Mouse (Mus musculus) mature B cell (primary cell): Measurements from ENCODE around the gene Btg2.

ENCODE experiments used
- in situ Hi-C: fragments of 300-500 bp; cut with MboI; formaldehyde crosslinking; loops from 2 replicates; pipeline ENCODE4 v1.14.3; 2019

The Btg2 gene

DNA sequence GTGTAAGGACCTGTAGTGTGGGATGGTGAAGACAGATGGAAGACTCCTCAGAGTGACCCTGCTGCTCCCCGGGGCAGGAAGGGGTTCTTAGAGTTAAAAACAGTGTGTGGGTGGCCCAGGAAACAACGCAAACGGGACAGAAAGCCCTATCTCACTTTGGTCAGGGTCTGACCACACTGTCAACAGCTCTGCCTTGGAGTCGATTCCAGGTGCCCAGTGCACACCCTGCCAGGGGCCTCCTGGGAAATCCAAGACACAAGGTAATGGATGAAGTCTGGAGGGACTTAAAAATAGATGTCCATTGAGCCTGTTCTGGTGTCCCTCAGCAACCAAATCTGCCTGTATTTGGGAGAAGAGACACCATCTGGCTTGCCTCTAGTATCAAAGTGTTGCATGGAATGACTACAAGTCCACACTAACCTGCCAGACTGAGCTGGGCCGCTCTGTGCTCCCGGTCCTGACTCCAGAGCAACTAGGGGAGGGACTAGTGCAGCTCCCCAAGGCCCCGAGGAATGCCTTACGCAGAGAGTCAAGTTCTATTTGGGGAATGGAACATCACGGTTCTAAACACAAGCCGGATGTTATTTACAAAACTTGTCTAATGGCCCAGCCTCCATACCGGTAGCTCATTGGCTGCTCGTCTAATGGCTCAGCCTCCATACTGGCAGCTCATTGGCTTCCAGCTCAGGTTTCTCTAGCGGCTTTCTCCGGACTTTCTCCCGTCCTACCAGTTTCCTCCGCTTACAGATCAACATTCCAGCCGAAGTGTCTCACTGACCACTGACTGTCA is 20.0 kb upstream of the Btg2 start:
- in situ Hi-C loops: loop anchor here (25.0 kb wide), 1 partner anchor 1062 kb away; the partner anchor contains the start of genes Mdm4 and Pik3c2b

DNA sequence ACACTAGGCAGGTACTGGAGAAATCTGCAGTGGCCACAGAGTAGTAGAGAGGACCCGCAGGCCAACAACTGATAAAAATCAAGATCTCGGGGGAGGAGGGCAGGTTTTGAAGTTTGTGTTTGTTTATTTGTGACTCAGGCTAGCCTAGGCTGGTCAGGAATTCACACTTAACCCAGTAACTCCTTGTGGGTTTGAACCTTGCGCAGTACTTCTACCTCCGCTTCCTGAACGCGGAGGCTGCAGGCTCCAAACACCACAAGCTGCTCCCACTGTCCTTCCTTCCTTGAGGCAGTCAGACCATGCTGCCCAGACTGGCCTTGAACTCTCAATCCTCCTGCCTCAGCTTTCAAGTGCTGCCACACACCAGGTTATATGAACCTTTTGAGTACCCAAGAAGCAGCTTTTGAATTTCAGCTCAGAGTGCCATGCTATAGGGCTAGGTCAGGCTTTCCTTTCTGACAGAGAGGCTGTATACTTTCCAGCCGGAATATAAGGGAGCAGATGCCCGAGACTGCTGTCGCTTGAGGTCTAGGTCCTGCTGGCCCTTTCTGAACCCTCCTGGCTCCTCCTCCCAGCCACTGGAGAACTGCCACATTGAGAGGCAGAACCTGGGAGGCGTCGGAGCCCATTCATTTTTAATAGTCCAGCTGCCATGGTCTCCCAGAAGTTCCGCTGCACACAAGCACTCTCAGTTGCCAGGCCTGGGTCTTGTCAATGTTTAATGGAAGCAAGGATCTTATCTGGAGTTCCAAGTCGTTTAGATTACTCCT is 19.2 kb upstream of the Btg2 start:
- in situ Hi-C loops: loop anchor here (25.0 kb wide), 1 partner anchor 1061 kb away; the partner anchor contains the start of genes Mdm4 and Pik3c2b

DNA sequence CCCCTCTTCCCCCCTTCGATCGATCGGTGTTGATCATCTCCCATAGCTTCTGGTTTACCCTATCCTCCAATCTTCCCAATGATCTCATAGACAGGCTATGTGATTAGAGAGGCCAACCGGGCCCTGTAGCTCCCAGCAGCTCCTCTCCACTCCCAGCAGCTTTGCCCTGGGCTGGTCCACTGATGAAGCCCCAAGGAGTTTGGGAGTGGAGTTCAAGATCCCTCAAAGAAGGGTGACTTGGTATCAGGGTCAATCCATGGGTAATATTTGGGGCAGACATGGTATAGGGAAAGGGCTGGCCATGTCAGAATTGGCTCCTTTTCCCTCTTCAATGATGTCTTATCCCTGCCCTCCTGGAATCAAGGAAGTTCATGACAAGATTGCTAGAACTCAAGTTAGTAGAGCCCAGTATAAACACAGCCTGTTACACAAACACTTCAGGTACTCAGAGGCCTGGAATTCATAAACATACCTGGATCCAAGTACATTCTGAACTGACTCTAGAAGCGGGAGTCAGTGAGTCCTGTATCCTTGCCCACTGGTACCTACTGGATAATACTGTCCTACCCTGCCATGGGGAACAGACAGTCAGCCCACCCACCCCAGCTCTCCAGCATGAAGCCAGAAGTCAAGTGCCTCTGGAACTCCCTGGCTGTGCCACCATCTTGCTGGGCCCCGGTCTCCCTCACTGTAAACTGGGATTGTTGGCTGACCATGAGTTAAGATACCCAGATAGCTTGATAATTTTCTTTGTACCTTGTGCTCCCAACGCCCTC is 18.3 kb upstream of the Btg2 start:
- in situ Hi-C loops: loop anchor here (25.0 kb wide), 1 partner anchor 1060 kb away; the partner anchor contains the start of genes Mdm4 and Pik3c2b

DNA sequence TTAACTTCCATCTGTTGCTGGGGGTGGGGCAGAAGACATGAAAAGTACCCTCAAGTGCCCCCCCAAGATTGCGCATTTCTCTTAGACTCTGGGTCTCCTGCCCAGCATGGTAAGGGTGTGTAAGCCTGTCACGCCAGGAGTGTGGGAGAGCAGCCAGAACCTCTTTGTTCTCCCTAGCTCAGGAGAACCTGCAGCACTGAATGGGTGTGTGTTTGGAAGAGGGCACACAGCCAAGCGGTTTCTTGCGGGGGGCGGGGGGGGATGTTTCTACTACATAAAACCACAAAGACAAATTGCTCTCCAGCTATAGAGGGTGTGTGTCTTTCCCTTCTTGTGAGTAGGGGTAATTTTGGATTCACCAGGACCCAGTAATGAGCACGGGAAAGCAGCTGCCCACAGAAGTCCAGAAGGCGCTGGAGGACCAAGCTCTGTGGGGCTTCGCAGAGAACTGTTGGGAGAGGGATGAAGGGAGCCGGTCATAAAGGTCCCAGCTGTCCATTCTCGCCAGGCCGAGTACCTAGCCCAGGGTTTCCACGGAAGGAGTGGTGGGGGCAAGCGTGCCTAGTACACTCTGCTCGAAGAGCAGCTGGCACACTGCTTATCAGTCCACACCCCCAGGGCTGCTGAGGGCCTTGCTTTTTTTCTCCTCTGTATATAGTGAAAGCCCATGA is 17.5 kb upstream of the Btg2 start:
- in situ Hi-C loops: loop anchor here (25.0 kb wide), 1 partner anchor 1059 kb away; the partner anchor contains the start of genes Mdm4 and Pik3c2b

DNA sequence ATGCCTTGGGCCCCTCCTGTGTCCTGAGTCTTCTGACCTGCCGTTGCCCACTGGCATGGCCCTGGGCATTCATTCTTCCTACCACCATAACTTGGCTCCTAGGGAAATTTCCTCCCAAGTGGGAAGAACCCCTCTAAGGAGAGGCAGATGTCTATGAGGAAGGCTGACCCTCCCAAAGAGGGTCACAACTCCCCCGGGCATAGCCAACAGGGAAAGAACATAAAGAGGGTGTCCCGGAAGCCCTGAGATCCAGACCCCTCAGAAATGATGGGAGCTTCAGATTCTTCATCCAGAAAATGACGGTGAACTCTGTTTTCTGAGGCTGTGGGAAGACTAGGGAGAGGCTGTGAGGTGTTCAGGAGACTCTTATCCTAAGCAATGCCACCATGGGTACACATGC is 16.8 kb upstream of the Btg2 start:
- in situ Hi-C loops: loop anchor here (25.0 kb wide), 1 partner anchor 1058 kb away; the partner anchor contains the start of genes Mdm4 and Pik3c2b

DNA sequence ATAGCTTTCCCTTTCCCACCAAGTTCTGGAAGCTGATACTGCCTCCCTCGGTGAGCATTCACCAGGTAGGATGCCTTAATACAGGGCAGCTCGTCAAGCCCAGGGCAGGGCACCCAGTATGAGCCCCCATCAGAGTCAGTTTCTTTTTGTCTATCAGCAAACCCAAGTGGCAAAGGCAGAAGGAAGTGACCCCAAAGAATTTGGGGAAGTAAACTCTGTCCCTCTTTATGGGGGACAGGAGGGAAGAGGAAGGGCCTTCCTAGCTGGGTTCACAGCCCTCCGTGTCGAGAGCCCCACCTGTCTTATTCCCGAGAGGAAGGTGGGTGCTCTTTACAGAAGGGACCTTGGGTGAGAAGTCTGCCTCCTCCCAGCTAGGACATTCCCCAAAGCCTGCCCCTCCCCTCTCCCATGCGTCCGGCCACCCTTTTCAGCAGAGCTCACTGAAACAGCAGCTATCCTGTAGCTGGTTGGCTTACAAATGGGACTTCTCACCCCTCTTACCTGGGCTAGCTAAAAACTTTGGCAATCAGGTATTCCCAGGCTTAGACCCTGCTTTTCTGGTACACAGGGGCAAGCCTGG is 16.2 kb upstream of the Btg2 start:
- in situ Hi-C loops: loop anchor here (25.0 kb wide), 1 partner anchor 1058 kb away; the partner anchor contains the start of genes Mdm4 and Pik3c2b

DNA sequence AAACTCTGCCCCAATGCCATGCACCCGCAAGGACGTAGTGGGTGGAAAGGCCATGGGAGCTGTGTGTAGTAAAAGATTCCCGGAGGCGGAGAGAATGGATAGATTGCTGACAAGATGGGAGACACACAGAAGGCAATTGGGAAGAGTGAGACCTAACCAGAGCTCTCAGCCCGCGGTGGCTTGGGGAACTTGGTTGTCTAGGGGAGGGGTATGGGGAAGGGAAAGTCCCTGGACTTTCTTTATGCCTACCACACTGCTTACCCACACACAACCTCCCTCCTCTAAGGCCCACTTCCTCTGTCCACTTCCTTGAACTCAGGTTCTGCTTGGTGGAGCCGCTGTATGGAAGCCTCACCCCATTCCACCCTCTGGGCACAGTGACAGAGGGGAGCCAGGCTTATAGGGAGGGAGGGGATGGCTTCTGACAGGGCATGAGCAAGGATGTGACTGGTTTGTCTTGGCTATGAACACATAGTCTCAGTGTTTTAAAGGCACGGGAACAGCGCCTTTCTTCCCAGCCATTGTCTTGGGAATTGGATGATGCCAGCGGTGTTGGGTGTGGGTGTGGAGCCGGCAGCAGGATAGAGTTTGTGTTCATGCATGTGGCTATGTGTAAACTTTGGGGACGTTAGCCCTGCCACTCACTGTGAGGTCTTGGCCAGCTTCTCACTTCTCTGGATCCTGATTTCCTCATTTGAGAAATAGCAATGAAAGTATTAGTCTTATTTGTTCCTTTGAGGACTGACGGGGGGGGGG is 15.0 kb upstream of the Btg2 start:
- in situ Hi-C loops: loop anchor here (25.0 kb wide), 1 partner anchor 1057 kb away; the partner anchor contains the start of genes Mdm4 and Pik3c2b

DNA sequence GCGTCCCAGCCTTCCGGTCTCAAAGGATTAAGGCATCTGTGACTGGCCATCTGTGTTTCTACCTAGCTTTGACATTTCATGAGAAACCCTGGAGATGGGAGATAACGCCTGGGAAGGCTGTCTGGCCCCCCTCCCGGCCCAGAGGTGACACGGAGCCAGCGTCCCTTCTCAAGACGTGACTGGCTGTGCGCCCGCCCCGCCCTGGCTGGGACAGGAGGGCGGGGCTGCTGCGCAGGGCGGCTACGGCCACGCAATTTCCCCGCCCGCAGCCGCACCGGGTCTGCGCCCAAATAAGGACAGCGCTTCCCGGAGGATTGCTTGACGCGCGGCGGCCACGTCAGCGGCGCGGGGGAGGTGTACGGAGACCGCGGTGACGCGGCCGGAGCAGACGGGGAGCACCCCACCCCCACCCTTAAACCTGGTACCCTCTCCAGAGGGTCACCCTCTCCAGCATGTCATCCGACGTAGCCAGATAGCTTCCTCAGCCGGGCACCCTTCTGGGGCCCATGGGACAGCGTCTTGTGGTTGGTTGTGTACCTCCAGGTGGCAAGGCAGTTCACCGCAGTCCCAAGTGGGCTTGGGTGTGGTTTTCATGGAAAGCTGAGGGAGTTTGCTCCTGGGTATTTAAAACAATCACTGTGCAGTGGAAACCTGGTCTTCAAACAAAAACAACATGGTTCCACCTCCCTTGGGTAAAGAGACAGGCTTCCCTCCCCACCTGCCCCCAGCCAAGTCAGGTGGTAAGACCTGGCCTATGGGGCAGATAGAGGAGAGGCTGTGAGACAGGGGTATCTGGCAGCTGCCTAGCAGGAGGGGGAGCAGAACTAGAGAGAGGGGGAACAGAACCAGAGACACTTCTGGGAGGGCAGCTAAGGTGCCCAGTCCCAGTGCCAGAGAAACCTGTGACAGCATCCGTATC is 14.2 kb upstream of the Btg2 start:
- in situ Hi-C loops: loop anchor here (25.0 kb wide), 1 partner anchor 1056 kb away; the partner anchor contains the start of genes Mdm4 and Pik3c2b

DNA sequence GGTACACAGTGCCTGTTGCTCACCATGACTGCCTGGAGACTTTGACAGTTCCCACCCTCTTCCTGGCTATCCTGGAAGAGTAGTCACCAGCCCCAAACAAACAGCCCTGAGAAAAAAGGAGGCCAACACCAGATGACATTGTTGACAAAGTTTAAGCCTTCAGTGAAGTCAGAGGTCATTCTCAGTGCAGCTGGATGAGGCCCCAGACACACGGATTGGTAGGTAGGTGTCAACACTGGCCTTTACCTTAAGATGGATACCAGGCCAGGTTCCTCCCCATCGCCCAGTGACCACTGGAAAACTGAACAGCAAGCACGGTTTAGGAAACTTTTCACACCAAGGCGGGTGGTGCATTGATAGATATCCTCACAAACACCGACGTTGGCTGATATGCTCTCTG is 13.4 kb upstream of the Btg2 start:
- in situ Hi-C loops: loop anchor here (25.0 kb wide), 1 partner anchor 1055 kb away; the partner anchor contains the start of genes Mdm4 and Pik3c2b

DNA sequence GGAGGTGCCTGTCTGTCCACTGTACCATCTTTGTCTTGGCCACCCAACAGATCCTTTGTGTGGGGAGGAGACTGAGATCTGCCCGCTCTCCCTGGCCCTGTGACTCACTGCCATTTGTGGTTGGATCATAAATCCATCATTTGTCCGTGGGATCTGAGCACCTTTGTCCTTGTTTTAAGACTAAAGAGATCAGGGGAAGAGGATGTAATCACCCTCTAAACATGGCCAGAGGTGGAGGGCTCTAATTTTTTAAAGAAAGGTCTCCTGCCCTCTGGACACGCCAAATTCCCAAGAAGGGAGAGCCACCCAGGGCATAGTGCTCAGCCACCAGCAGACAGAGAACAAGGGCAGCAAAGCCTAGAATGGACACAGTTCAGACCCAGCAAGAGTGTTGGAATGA is 12.9 kb upstream of the Btg2 start:
- in situ Hi-C loops: loop anchor here (25.0 kb wide), 1 partner anchor 1055 kb away; the partner anchor contains the start of genes Mdm4 and Pik3c2b

DNA sequence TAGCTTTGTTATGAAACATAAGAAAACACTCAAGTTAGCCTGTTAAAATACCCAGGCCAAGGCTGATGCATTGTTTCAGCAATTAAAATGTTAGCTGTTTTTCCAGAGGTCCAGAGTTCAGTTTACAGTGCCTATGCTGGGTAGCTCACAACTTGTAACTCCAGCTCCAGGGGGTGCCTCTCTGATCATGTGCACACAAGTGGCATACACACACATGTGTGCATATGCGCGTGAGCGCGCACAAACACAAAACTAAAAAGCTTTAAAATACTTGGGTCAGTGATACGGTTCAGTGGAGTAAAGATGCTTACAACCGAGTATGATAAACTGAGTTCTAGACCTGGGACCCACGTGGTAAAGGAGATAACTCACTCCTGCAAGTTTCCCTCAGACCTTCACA is 10.2 kb upstream of the Btg2 start:
- in situ Hi-C loops: loop anchor here (25.0 kb wide), 1 partner anchor 1052 kb away; the partner anchor contains the start of genes Mdm4 and Pik3c2b

DNA sequence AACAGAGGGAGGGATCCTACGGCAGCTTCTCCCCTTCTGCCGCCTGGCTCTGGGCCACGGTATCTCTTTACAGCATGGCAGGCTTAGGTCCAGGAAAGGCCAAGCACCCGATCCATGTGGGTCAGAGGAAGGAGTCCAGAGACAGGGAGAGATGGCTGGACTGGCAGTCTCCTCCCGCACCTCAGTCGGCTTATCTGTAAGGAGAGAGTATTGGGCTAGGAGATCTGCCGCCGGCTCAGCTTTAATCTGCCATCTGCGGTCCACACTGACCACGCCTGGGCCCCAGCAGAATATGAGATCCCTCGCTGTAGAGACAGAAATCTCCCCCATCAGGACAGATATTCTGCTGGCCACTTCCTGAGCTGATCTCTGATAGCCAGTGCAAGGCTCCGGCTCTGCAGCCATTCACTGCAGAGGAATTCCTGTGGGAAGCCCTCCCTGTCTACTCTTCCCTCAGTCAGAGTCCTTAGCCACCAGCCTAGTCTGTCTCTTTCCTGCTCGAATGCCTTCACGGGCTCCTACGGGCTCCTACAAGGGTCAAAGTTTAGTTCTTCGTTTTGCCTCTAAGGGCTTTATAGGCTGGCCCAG is 8.0 kb upstream of the Btg2 start:
- in situ Hi-C loops: loop anchor here (25.0 kb wide), 1 partner anchor 1050 kb away; the partner anchor contains the start of genes Mdm4 and Pik3c2b

DNA sequence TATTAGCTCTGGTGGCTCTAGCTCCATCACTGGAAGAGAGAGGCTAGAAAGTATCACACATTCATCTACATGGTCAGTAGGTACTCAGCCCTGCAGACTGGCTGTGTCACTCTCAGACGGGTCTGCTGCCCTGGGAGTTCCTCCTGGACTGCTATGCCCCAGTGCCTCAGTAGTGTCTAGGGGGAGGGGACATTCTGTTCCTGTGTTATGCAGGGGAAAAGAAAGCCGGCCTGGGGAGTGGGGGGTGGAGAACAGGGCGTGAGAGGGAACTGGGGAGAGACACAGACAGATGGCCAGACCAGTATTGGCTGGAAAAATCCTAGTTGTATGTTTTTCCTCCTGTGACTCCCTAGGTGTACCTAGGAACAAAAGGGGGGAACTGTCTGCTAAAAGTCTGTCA is 7.1 kb upstream of the Btg2 start:
- in situ Hi-C loops: loop anchor here (25.0 kb wide), 1 partner anchor 1049 kb away; the partner anchor contains the start of genes Mdm4 and Pik3c2b

DNA sequence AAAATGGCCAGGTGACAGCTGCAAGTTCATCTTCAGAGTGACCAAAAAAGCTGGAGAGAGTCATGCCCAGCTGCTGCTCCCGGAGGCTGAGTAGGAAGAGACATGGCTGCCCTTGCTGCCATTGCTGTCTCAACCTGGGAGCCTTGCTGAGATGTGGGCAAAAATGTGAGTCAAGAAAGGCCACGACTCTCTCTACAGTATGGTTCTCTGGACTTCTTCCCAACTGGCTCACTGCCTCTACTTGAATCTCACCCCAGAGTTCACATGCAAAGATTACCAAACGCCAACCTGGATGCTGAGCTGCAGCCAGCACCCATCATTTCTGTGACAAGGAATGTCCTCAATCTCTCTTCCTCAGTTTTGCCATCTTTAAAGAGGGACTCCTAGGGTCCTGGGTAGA is 5.2 kb upstream of the Btg2 start:
- in situ Hi-C loops: loop anchor here (25.0 kb wide), 1 partner anchor 1047 kb away; the partner anchor contains the start of genes Mdm4 and Pik3c2b

DNA sequence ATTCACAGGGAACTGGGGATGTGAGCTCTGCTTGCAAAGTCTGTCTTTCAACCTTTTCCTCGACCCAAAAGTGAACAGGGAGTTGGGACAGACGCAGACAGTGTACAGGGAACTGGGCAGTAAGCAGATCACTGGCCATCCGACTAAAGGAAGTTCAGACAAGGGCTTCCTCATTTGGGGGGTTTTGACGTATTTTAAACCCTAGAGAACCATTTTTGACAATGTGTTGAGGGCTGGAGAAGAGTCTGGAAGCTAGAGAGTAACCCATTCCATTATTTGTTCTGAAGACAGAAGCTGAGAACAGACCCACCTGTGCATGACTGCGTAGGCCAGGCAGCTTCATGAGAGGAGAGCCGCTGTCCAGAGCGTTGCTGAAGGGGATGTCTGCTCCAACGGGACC is 4.8 kb upstream of the Btg2 start:
- in situ Hi-C loops: loop anchor here (25.0 kb wide), 1 partner anchor 1046 kb away; the partner anchor contains the start of genes Mdm4 and Pik3c2b

DNA sequence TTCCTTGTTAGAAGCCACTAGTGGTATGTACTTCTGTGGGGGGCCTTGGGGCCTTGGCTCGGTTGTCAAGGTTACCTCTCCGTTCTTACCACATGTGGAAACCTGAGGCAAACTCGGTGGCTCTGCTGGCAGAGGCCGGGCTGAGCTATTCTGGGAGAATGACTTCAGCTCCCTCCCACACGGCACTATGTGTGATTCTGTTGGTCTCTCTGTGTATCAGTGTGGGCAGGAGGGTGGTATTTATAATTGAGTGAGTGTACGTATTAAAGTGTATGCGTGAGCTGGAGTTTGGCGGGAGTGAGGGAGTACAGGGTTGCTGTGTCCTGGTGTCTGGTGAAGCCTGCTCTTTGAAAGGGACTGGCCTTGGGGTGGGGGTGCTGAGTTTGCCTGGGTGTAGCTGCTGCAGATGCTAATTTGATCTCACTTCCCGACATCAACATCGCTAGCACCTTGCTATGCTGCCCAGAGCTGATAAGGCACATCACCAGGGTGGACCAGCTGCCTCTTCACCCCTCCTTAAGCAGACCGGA is 4.1 kb upstream of the Btg2 start:
- in situ Hi-C loops: loop anchor here (25.0 kb wide), 1 partner anchor 1046 kb away; the partner anchor contains the start of genes Mdm4 and Pik3c2b

DNA sequence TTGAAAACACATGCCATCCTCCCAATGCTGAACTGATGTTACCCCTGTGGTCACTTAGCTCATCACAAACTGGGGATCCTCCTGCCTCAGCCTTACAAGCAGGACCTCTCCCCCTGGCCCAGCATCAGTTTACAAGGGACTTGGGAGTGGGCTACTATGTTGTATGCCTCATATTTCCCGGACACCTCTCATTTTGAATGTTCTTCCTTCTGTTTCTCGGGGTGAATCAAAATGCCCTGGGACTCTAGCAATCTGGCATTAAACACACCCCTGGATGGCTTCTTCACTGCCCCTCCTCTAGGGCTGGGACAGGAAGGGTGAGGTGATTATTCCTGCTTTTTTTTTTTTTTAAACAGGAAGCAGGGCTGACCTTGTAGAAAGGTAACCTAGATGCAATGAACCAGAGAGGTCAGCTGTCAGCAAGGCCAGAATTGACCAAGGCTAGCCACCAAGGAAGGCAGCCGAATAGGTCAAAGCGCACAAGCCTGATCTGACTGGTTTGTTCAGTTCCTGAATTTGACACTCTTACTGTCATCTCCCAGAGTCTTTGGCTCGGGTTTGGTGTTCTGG is 2.0 kb upstream of the Btg2 start:
- in situ Hi-C loops: loop anchor here (25.0 kb wide), 1 partner anchor 1044 kb away; the partner anchor contains the start of genes Mdm4 and Pik3c2b
